Mouse (Mus musculus) spleen, postnatal 36 days (tissue): Measurements from ENCODE around the gene Mum1.
A peak's percentile ranks its signal among the peaks of the same experiment; 100 is the strongest.

Experiments used
- DNase-seq, 2 experiments: peaks; one replicate each; pipeline ENCODE4 v3.0.0; 2022; ENCODE audit warnings: low spot score in 2 of 2, mixed read lengths in 1 of 2

Mum1 gene

GRCm38 (mm10) chr10:80226416-80227165, at the start of gene Mum1:
Gene Mum1, plus strand, starts transcription at chr10:80226434.
- peak; percentile 98 to 99 for DNase-seq

GRCm38 (mm10) chr10:80177441-80178279, 48.6 kb upstream of the Mum1 start:
- no peak for DNase-seq

GRCm38 (mm10) chr10:80179068-80180051, 46.9 kb upstream of the Mum1 start, which contains the start of gene Efna2:
Gene Efna2, plus strand, starts transcription at chr10:80179482.
- no peak for DNase-seq

- no peak for DNase-seq
These were observed 45.9 kb upstream of the Mum1 start for GRCm38 (mm10) chr10:80180288-80180687.

GRCm38 (mm10) chr10:80180823-80181222, 45.4 kb upstream of the Mum1 start:
- DNase-seq, result no peak

- no peak for DNase-seq
These were observed 43.7 kb upstream of the Mum1 start for GRCm38 (mm10) chr10:80182547-80182946.

GRCm38 (mm10) chr10:80186649-80187048, 39.6 kb upstream of the Mum1 start:
- no peak for DNase-seq

GRCm38 (mm10) chr10:80187739-80188138, 38.5 kb upstream of the Mum1 start:
- DNase-seq, result no peak

- DNase-seq, result no peak
These were observed 37.7 kb upstream of the Mum1 start for GRCm38 (mm10) chr10:80188453-80189024.

GRCm38 (mm10) chr10:80189999-80190398, 36.2 kb upstream of the Mum1 start:
- DNase-seq, result no peak

GRCm38 (mm10) chr10:80190491-80191051, 35.7 kb upstream of the Mum1 start:
- DNase-seq, result no peak

- no peak for DNase-seq
These were observed 32.3 kb upstream of the Mum1 start for GRCm38 (mm10) chr10:80193976-80194375.

- no peak for DNase-seq
These were observed 31.8 kb upstream of the Mum1 start for GRCm38 (mm10) chr10:80194441-80194840.

GRCm38 (mm10) chr10:80196167-80196566, 30.1 kb upstream of the Mum1 start:
- no peak for DNase-seq

GRCm38 (mm10) chr10:80196778-80197581, 29.3 kb upstream of the Mum1 start:
- no peak for DNase-seq

GRCm38 (mm10) chr10:80199440-80200008, 26.7 kb upstream of the Mum1 start:
- DNase-seq, result peak; percentile 76 to 80

GRCm38 (mm10) chr10:80200485-80200884, 25.7 kb upstream of the Mum1 start:
- no peak for DNase-seq

GRCm38 (mm10) chr10:80204055-80204454, 22.2 kb upstream of the Mum1 start:
- no peak for DNase-seq

GRCm38 (mm10) chr10:80207201-80207600, 19.0 kb upstream of the Mum1 start:
- DNase-seq, result no peak

- no peak for DNase-seq
These were observed 18.6 kb upstream of the Mum1 start for GRCm38 (mm10) chr10:80207676-80208075.
